Mouse (Mus musculus) intestine, embryonic 14.5 days (tissue): ENCODE results near the gene Mtap. TPM values are rescaled to one million over a fixed set of nuclear protein-coding genes. Genes with fewer than 3 reads are reported as not detected.

ENCODE experiments used
- ATAC-seq: fragments of 200-750 bp; cut with Nextera tagmentation; replicated peaks from 2 replicates; pipeline ENCODE4 v1.8.0; 2017; ENCODE audit warnings: low read depth, moderate number of reproducible peaks, moderate TSS enrichment, moderate library complexity; ENCODE audit not compliant: low FRiP score, low TSS enrichment
- DNase-seq: peaks from one replicate; pipeline ENCODE4 v3.0.0-alpha.2; 2018; ENCODE audit warnings: low spot score
- H3K27ac ChIP-seq: fragments of 300-500 bp; sonication (generic); 2 replicates; pipeline ENCODE4 v1.5.1; 2014; ENCODE audit warnings: low read depth, mild to moderate bottlenecking, control low read depth
- H3K27me3 ChIP-seq: fragments of 300-500 bp; sonication (generic); replicated peaks from 2 replicates; pipeline ENCODE4 v1.6.1; 2014; ENCODE audit warnings: low read length, control low read depth; ENCODE audit not compliant: control insufficient read depth, insufficient read depth
- H3K36me3 ChIP-seq: fragments of 300-500 bp; sonication (generic); 2 replicates; pipeline ENCODE4 v1.6.1; 2014; ENCODE audit warnings: low read length, control low read depth; ENCODE audit not compliant: control insufficient read depth, insufficient read depth
- H3K4me1 ChIP-seq: fragments of 300-500 bp; sonication (generic); replicated peaks from 2 replicates; pipeline ENCODE4 v1.6.1; 2014; ENCODE audit warnings: low read length, control low read depth, mixed read lengths; ENCODE audit not compliant: control insufficient read depth, insufficient read depth
- H3K4me2 ChIP-seq: fragments of 300-500 bp; sonication (generic); 2 replicates; pipeline ENCODE4 v1.6.1; 2014; ENCODE audit warnings: low read length
- H3K4me3 ChIP-seq: fragments of 300-500 bp; sonication (generic); 2 replicates; pipeline ENCODE4 v1.5.1; 2014; ENCODE audit warnings: low read depth, low read length, control low read depth, mixed read lengths
- H3K9ac ChIP-seq: fragments of 300-500 bp; sonication (generic); 2 replicates; pipeline ENCODE4 v1.6.1; 2014; ENCODE audit warnings: mild to moderate bottlenecking, low read length
- H3K9me3 ChIP-seq: fragments of 300-500 bp; sonication (generic); 2 replicates; pipeline ENCODE4 v1.6.1; 2016; ENCODE audit warnings: low read length, control low read depth; ENCODE audit not compliant: control insufficient read depth
- whole genome bisulfite sequencing: fragments of 180-500 bp; shearing (Covaris S2); extraction: QIAGEN DNeasy Blood & Tissue Kit; methylation state at CpG from one replicate; pipeline ENCODE4 v1.1.7; 2014; 5-methylcytosine and 5-hydroxymethylcytosine counted together
- polyA plus RNA-seq: library from polyadenylated mRNA; unstranded; fragments of >200 nt; fragmentation: Nextera tagmentation; extraction: Ambion mirVana; gene quantifications from 2 replicates; pipeline ENCODE4 v1.2.1, GENCODE M21; 2014

The Mtap gene
- polyA plus RNA-seq, 1 experiment from 2014 or later, result 69.7 TPM

GRCm38 (mm10) chr4:89128080-89128936 is 8.6 kb upstream of the Mtap start:
- H3K4me3 ChIP-seq, result no peak overlapping the region
- peak overlapping the region; percentile 37 for H3K4me2 ChIP-seq
- no peaks in the 10 kb centered on the region for H3K27me3 ChIP-seq
- WGBS, result 16% methylated on average over 20 of the region's 20 CpGs
- no peaks in the 10 kb centered on the region for H3K9me3 ChIP-seq
- peak overlapping the region; percentile 43 for H3K27ac ChIP-seq
- no peaks in the 10 kb centered on the region for H3K36me3 ChIP-seq
- DNase-seq (peak; percentile 81), ATAC-seq (peak; percentile 80)
- no peaks in the 10 kb centered on the region; the same call in 1 of the 2 replicates for H3K4me1 ChIP-seq
- H3K9ac ChIP-seq, result no peak overlapping the region

GRCm38 (mm10) chr4:89128937-89129277 is 8.0 kb upstream of the Mtap start:
- Histone ChIP-seq H3K4me1 (no peaks in the 10 kb centered on the region; the same call in 1 of the 2 replicates), H3K9me3 (no peaks in the 10 kb centered on the region), H3K4me2 (peak overlapping the region; percentile 37), H3K4me3 (no peak overlapping the region), H3K27ac (peak overlapping the region; percentile 43), H3K36me3 (no peaks in the 10 kb centered on the region), H3K9ac (no peak overlapping the region), H3K27me3 (no peaks in the 10 kb centered on the region)
- DNase-seq (no peak), ATAC-seq (no peak; the same call in 1 of the 2 replicates)
- 56% methylated on average over 5 of the region's 5 CpGs for whole genome bisulfite sequencing

GRCm38 (mm10) chr4:89129311-89129913 is 7.5 kb upstream of the Mtap start:
- Histone ChIP-seq H3K4me3 (no peak overlapping the region), H3K27me3 (no peaks in the 10 kb centered on the region), H3K27ac (no peak overlapping the region), H3K9ac (no peak overlapping the region), H3K36me3 (no peaks in the 10 kb centered on the region), H3K4me1 (no peaks in the 10 kb centered on the region; the same call in 1 of the 2 replicates), H3K9me3 (no peaks in the 10 kb centered on the region), H3K4me2 (peak overlapping the region; percentile 35)
- peak; percentile 26 for ATAC-seq
- 6% methylated on average over 5 of the region's 5 CpGs for WGBS
- DNase-seq, result peak; percentile 77

GRCm38 (mm10) chr4:89131795-89132194 is 5.1 kb upstream of the Mtap start:
- no peak overlapping the region for H3K4me2 ChIP-seq
- H3K9me3 ChIP-seq, result no peaks in the 10 kb centered on the region
- no peaks in the 10 kb centered on the region for H3K36me3 ChIP-seq
- ATAC-seq, result no peak
- no peak overlapping the region for H3K9ac ChIP-seq
- H3K4me1 ChIP-seq, result peaks cover 4% of the 10 kb centered on the region; the same call in 1 of the 2 replicates
- WGBS, result 76% methylated on average over 3 of the region's 3 CpGs
- DNase-seq, result no peak
- no peak overlapping the region for H3K4me3 ChIP-seq
- H3K27me3 ChIP-seq, result no peaks in the 10 kb centered on the region
- no peak overlapping the region for H3K27ac ChIP-seq

- DNase-seq, result no peak
- no peaks in the 10 kb centered on the region for H3K36me3 ChIP-seq
- peaks cover 9% of the 10 kb centered on the region; the same call in 1 of the 2 replicates for H3K4me1 ChIP-seq
- peak overlapping the region; percentile 66 for H3K4me2 ChIP-seq
- no peaks in the 10 kb centered on the region for H3K9me3 ChIP-seq
- ATAC-seq, result no peak
- H3K27ac ChIP-seq, result no peak overlapping the region
- WGBS, result 27% methylated on average over 3 of the region's 3 CpGs
- no peak overlapping the region; the same call in 1 of the 2 replicates for H3K9ac ChIP-seq
- peak overlapping the region; percentile 91; the same call in 1 of the 2 replicates for H3K4me3 ChIP-seq
- H3K27me3 ChIP-seq, result no peaks in the 10 kb centered on the region
Observed at GRCm38 (mm10) chr4:89136356-89136755, 566 bp upstream of the Mtap start.

- ATAC-seq (peak; percentile 80), DNase-seq (peak; percentile 79)
- H3K27me3 ChIP-seq, result no peaks in the 10 kb centered on the region
- peak overlapping the region; percentile 88 for H3K27ac ChIP-seq
- H3K4me1 ChIP-seq, result peaks cover 9% of the 10 kb centered on the region; the same call in 1 of the 2 replicates
- peak overlapping the region; percentile 66 for H3K4me2 ChIP-seq
- H3K9me3 ChIP-seq, result no peaks in the 10 kb centered on the region
- under 1% methylated on average over 36 of the region's 36 CpGs for WGBS
- H3K36me3 ChIP-seq, result no peaks in the 10 kb centered on the region
- peak overlapping the region; percentile 91 for H3K4me3 ChIP-seq
- peak overlapping the region; percentile 77 for H3K9ac ChIP-seq
Observed at GRCm38 (mm10) chr4:89137542-89138360, 829 bp downstream of the Mtap start.

GRCm38 (mm10) chr4:89138361-89138651 is 1.4 kb downstream of the Mtap start:
- Histone ChIP-seq H3K9me3 (no peaks in the 10 kb centered on the region), H3K36me3 (peaks cover 4% of the 10 kb centered on the region), H3K4me1 (peaks cover 9% of the 10 kb centered on the region; the same call in 1 of the 2 replicates), H3K27me3 (no peaks in the 10 kb centered on the region), H3K9ac (peak overlapping the region; percentile 77), H3K4me2 (peak overlapping the region; percentile 66), H3K4me3 (peak overlapping the region; percentile 91), H3K27ac (peak overlapping the region; percentile 88)
- no peak for DNase-seq
- no peak for ATAC-seq
- 12% methylated on average over 4 of the region's 4 CpGs for WGBS

- peaks cover 9% of the 10 kb centered on the region; the same call in 1 of the 2 replicates for H3K4me1 ChIP-seq
- H3K9ac ChIP-seq, result no peak overlapping the region
- no peak overlapping the region for H3K4me3 ChIP-seq
- no peak overlapping the region for H3K27ac ChIP-seq
- DNase-seq (no peak), ATAC-seq (no peak)
- peaks cover 10% of the 10 kb centered on the region for H3K36me3 ChIP-seq
- WGBS, result 60% methylated on average over 5 of the region's 5 CpGs
- no peaks in the 10 kb centered on the region for H3K27me3 ChIP-seq
- H3K4me2 ChIP-seq, result no peak overlapping the region
- H3K9me3 ChIP-seq, result no peaks in the 10 kb centered on the region
Observed at GRCm38 (mm10) chr4:89140832-89141231, 3.9 kb downstream of the Mtap start.
